Mouse (Mus musculus): ENCODE data around the gene Adgrl2. TPM values are rescaled to one million over a fixed set of nuclear protein-coding genes. Genes with fewer than 3 reads are reported as not detected.
A peak's percentile ranks its signal among the peaks of the same experiment; 100 is the strongest.

Gene Adgrl2
- polyA plus RNA-seq, 1 experiment from 2014 or later, result 64.4 TPM

- Histone ChIP-seq H3K9me3 (no peaks in the 10 kb centered on the region), H3K27me3 (ENCODE audit: insufficient read depth, poor library complexity, severe bottlenecking) (no peaks in the 10 kb centered on the region), H3K4me1 (replicated peaks) (peaks cover 50% of the 10 kb centered on the region), H3K4me3 (peak overlapping the region; percentile 97), H3K27ac (peak overlapping the region; percentile 99), H3K36me3 (no peaks in the 10 kb centered on the region)
- WGBS, result under 1% methylated on average over 45 of the region's 45 CpGs
- peak; percentile 87 for DNase-seq (ENCODE audit: low spot score)
Measured at GRCm38 (mm10) chr3:148987591-148988292, 2.6 kb downstream of the Adgrl2 start.

GRCm38 (mm10) chr3:148986894-148987590, 3.3 kb downstream of the Adgrl2 start:
- Histone ChIP-seq H3K4me1 (replicated peaks) (peaks cover 57% of the 10 kb centered on the region), H3K27ac (peak overlapping the region; percentile 99), H3K4me3 (peak overlapping the region; percentile 97), H3K27me3 (ENCODE audit: insufficient read depth, poor library complexity, severe bottlenecking) (no peaks in the 10 kb centered on the region), H3K36me3 (no peaks in the 10 kb centered on the region), H3K9me3 (no peaks in the 10 kb centered on the region)
- under 1% methylated on average over 27 of the region's 27 CpGs for WGBS
- DNase-seq (ENCODE audit: low spot score), result peak; percentile 47

GRCm38 (mm10) chr3:148986296-148986893, 4.0 kb downstream of the Adgrl2 start:
- peak overlapping the region; percentile 99 for H3K27ac ChIP-seq
- H3K27me3 ChIP-seq (ENCODE audit: insufficient read depth, poor library complexity, severe bottlenecking), result no peaks in the 10 kb centered on the region
- H3K9me3 ChIP-seq, result no peaks in the 10 kb centered on the region
- peak; percentile 57 for DNase-seq (ENCODE audit: low spot score)
- WGBS, result under 1% methylated on average over 17 of the region's 17 CpGs
- H3K4me1 ChIP-seq (replicated peaks), result peaks cover 58% of the 10 kb centered on the region
- no peaks in the 10 kb centered on the region for H3K36me3 ChIP-seq
- H3K4me3 ChIP-seq, result peak overlapping the region; percentile 97

GRCm38 (mm10) chr3:148984326-148984725, 6.0 kb downstream of the Adgrl2 start:
- H3K36me3 ChIP-seq, result 0 out of 2 replicates have a peak, but pooled peaks cover 6% of the 10 kb centered on the region
- no peak overlapping the region for H3K27ac ChIP-seq
- peaks cover 56% of the 10 kb centered on the region for H3K4me1 ChIP-seq (replicated peaks)
- no peaks in the 10 kb centered on the region for H3K27me3 ChIP-seq (ENCODE audit: insufficient read depth, poor library complexity, severe bottlenecking)
- 59% methylated on average over 6 of the region's 6 CpGs for WGBS
- no peak for DNase-seq (ENCODE audit: low spot score)
- no peaks in the 10 kb centered on the region for H3K9me3 ChIP-seq
- no peak overlapping the region for H3K4me3 ChIP-seq

GRCm38 (mm10) chr3:148982370-148982769, 8.0 kb downstream of the Adgrl2 start:
- H3K27me3 ChIP-seq (ENCODE audit: insufficient read depth, poor library complexity, severe bottlenecking), result no peaks in the 10 kb centered on the region
- no peak overlapping the region for H3K4me3 ChIP-seq
- WGBS, result 86% methylated on average over 4 of the region's 4 CpGs
- no peaks in the 10 kb centered on the region for H3K9me3 ChIP-seq
- peaks cover 69% of the 10 kb centered on the region for H3K4me1 ChIP-seq (replicated peaks)
- H3K27ac ChIP-seq, result no peak overlapping the region
- DNase-seq (ENCODE audit: low spot score), result no peak
- 0 out of 2 replicates have a peak, but pooled peaks cover 6% of the 10 kb centered on the region for H3K36me3 ChIP-seq

- H3K36me3 ChIP-seq, result 0 out of 2 replicates have a peak, but pooled peaks cover 6% of the 10 kb centered on the region
- H3K27me3 ChIP-seq (ENCODE audit: insufficient read depth, poor library complexity, severe bottlenecking), result no peaks in the 10 kb centered on the region
- no peak overlapping the region for H3K4me3 ChIP-seq
- no peaks in the 10 kb centered on the region for H3K9me3 ChIP-seq
- DNase-seq (ENCODE audit: low spot score), result no peak
- peaks cover 74% of the 10 kb centered on the region for H3K4me1 ChIP-seq (replicated peaks)
- WGBS, result 73% methylated on average over 8 of the region's 8 CpGs
- H3K27ac ChIP-seq, result no peak overlapping the region
Measured at GRCm38 (mm10) chr3:148981776-148982175, 8.6 kb downstream of the Adgrl2 start.

GRCm38 (mm10) chr3:148978541-148978940, 11.8 kb downstream of the Adgrl2 start:
- DNase-seq (ENCODE audit: low spot score), result no peak
- 79% methylated on average over 8 of the region's 8 CpGs for WGBS
- H3K27me3 ChIP-seq (ENCODE audit: insufficient read depth, poor library complexity, severe bottlenecking), result no peaks in the 10 kb centered on the region
- peaks cover 43% of the 10 kb centered on the region for H3K4me1 ChIP-seq (replicated peaks)
- H3K27ac ChIP-seq, result no peak overlapping the region
- no peak overlapping the region for H3K4me3 ChIP-seq
- 0 out of 2 replicates have a peak, but pooled peaks cover 6% of the 10 kb centered on the region for H3K36me3 ChIP-seq
- H3K9me3 ChIP-seq, result no peaks in the 10 kb centered on the region

GRCm38 (mm10) chr3:148977838-148978237, 12.5 kb downstream of the Adgrl2 start:
- DNase-seq (ENCODE audit: low spot score), result no peak
- Histone ChIP-seq H3K4me1 (replicated peaks) (peaks cover 36% of the 10 kb centered on the region), H3K27me3 (ENCODE audit: insufficient read depth, poor library complexity, severe bottlenecking) (no peaks in the 10 kb centered on the region), H3K27ac (no peak overlapping the region), H3K9me3 (no peaks in the 10 kb centered on the region), H3K4me3 (no peak overlapping the region), H3K36me3 (0 out of 2 replicates have a peak, but pooled peaks cover 6% of the 10 kb centered on the region)
- WGBS, result 91% methylated on average over 6 of the region's 6 CpGs

GRCm38 (mm10) chr3:148977124-148977529, 13.2 kb downstream of the Adgrl2 start:
- Histone ChIP-seq H3K4me3 (no peak overlapping the region), H3K27ac (no peak overlapping the region), H3K4me1 (replicated peaks) (peaks cover 29% of the 10 kb centered on the region), H3K27me3 (ENCODE audit: insufficient read depth, poor library complexity, severe bottlenecking) (no peaks in the 10 kb centered on the region), H3K36me3 (0 out of 2 replicates have a peak, but pooled peaks cover 6% of the 10 kb centered on the region), H3K9me3 (no peaks in the 10 kb centered on the region)
- DNase-seq (ENCODE audit: low spot score), result no peak
- WGBS, result 56% methylated on average over 16 of the region's 16 CpGs

- no peaks in the 10 kb centered on the region for H3K27me3 ChIP-seq (ENCODE audit: insufficient read depth, poor library complexity, severe bottlenecking)
- no peaks in the 10 kb centered on the region for H3K36me3 ChIP-seq
- DNase-seq (ENCODE audit: low spot score), result no peak
- H3K9me3 ChIP-seq, result no peaks in the 10 kb centered on the region
- H3K27ac ChIP-seq, result no peak overlapping the region
- no peak overlapping the region for H3K4me3 ChIP-seq
- H3K4me1 ChIP-seq (replicated peaks), result peaks cover 19% of the 10 kb centered on the region
- 87% methylated on average over 11 of the region's 11 CpGs for WGBS
Measured at GRCm38 (mm10) chr3:148971893-148972596, 18.3 kb downstream of the Adgrl2 start.

GRCm38 (mm10) chr3:148964991-148965605, 25.3 kb downstream of the Adgrl2 start:
- Histone ChIP-seq H3K4me3 (no peak overlapping the region), H3K36me3 (0 out of 2 replicates have a peak, but pooled peaks cover 3% of the 10 kb centered on the region), H3K9me3 (no peaks in the 10 kb centered on the region), H3K4me1 (replicated peaks) (peaks cover 50% of the 10 kb centered on the region), H3K27ac (no peak overlapping the region), H3K27me3 (ENCODE audit: insufficient read depth, poor library complexity, severe bottlenecking) (no peaks in the 10 kb centered on the region)
- DNase-seq (ENCODE audit: low spot score), result no peak
- 78% methylated on average over 13 of the region's 13 CpGs for WGBS

GRCm38 (mm10) chr3:148963381-148964044, 26.8 kb downstream of the Adgrl2 start:
- Histone ChIP-seq H3K4me3 (no peak overlapping the region), H3K36me3 (0 out of 2 replicates have a peak, but pooled peaks cover 3% of the 10 kb centered on the region), H3K27ac (no peak overlapping the region), H3K27me3 (ENCODE audit: insufficient read depth, poor library complexity, severe bottlenecking) (no peaks in the 10 kb centered on the region), H3K4me1 (replicated peaks) (peaks cover 55% of the 10 kb centered on the region), H3K9me3 (no peaks in the 10 kb centered on the region)
- DNase-seq (ENCODE audit: low spot score), result no peak
- 90% methylated on average over 5 of the region's 5 CpGs for WGBS
